Mouse (Mus musculus): ENCODE results near the gene Cacna2d1. TPM values are rescaled to one million over a fixed set of nuclear protein-coding genes. Genes with fewer than 3 reads are reported as not detected.

Gene Cacna2d1
- polyA plus RNA-seq, 1 experiment from 2014 or later: 29.8 TPM

DNA sequence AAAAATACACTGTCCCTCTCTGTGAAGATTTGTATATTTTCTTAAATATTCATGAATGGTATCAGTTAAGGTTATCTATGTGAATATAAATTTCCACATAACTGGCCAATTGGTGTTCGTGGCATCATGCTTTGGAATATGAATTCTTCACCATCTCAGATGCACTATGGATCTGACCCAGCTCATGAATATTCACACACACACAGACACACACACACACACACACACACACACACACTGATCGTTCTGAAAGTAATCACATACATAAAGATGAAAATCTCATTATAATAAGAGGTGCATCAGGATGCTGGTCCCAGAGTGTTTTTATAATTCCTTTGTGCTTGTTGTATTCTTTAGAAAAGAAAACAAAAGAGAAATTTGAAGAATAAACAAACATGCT is 309.1 kb downstream of the Cacna2d1 start:
- Histone ChIP-seq H3K4me3 (no peak overlapping the region), H3K4me2 (no peak overlapping the region), H3K9ac (no peak overlapping the region), H3K4me1 (replicated peaks) (no peaks in the 10 kb centered on the region), H3K9me3 (no peaks in the 10 kb centered on the region), H3K27me3 (no peaks in the 10 kb centered on the region), H3K27ac (replicated peaks) (no peak overlapping the region), H3K36me3 (no peaks in the 10 kb centered on the region)
- no peak for ATAC-seq (ENCODE audit: low FRiP score, low read depth)
- WGBS: 36% methylated on average over 2 of the region's 2 CpGs

DNA sequence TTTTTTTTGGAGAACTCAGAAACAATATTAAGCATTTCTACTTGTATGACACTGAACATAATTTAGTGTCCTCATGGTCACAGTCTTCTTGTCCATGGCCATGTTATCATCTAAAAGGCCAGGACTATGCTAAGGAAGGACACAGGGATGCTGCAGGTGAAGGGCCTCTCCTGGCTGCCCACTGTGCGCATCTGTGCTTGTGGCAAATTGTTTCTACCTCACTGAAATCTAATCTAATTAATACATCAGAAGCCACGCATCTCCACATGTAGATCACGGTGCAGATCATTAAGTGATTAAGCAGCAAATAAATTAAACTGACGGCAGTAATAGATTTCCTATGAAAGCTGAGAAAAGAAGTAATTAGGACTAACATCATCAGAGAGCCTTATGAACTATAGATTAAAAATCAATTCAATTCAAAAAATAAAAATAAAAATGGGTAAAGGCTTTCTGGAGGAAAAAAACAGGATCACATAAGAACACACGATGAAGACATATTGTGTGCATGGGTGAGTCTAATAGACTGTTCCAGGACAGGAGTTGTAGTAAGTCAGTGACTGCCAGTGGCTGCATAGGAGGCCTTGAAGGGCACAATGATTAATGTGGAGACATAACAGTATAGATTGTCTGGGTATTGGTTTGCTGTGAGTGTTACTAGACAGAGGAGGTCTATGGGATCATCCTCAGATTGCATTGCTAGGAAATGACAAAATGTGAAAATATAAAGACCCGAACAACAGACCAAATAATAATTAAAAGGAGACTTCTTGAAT is 318.4 kb downstream of the Cacna2d1 start:
- Histone ChIP-seq H3K9ac (no peak overlapping the region), H3K27ac (replicated peaks) (no peak overlapping the region)
- peak; percentile 48; the same call in 1 of the 2 replicates for ATAC-seq (ENCODE audit: low FRiP score, low read depth)

DNA sequence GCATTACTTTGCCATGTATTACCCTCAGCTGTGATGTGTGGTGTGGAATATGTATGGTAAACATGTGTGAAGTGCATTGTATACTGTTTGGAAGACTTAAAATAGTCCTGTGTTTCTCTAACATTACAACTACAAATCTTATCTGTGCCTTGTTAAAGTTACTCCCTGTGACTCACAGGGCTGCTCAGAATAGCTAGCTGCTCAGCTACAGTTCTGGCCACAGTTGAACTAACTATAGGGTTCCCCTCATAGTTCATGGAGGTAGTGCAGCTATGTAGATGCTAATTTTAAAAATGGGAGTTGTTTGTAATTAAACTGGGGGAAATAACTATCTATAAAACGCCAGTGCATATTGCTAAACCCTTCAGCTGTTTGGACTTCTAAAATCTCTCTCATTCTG is 319.3 kb downstream of the Cacna2d1 start:
- Histone ChIP-seq H3K27ac (replicated peaks) (no peak overlapping the region), H3K27me3 (no peaks in the 10 kb centered on the region), H3K9ac (no peak overlapping the region), H3K4me3 (no peak overlapping the region), H3K4me1 (replicated peaks) (no peaks in the 10 kb centered on the region), H3K4me2 (no peak overlapping the region), H3K9me3 (no peaks in the 10 kb centered on the region), H3K36me3 (no peaks in the 10 kb centered on the region)
- 79% methylated on average over 1 of the region's 1 CpGs for WGBS
- no peak for ATAC-seq (ENCODE audit: low FRiP score, low read depth)

More for the DNA sequence above, 318.4 kb downstream of the Cacna2d1 start:
- H3K36me3 ChIP-seq: no peaks in the 10 kb centered on the region
- H3K4me2 ChIP-seq: no peak overlapping the region
- 58% methylated on average over 6 of the region's 6 CpGs for WGBS
- H3K4me3 ChIP-seq: no peak overlapping the region
- H3K27me3 ChIP-seq: no peaks in the 10 kb centered on the region
- H3K9me3 ChIP-seq: no peaks in the 10 kb centered on the region
- no peaks in the 10 kb centered on the region for H3K4me1 ChIP-seq (replicated peaks)

DNA sequence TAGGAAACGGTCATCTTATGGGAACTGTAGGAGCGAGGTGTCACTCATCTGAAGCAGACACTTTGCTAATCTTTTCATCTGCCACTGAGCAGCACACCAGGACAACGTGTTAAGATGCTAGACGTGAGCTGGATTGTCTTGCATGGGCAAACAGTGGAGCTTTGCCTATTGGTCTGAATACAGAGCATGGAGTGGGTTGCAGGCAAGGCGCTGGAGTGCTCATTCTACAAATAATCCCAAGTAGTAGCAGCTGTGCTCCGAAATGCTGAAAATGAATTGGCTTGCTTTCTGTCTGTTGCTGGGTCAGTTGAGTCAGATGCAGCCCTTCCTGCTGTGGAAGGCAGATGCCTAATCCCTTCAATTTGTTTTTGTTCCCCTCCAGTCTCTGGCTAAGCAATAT is 330.9 kb downstream of the Cacna2d1 start:
- H3K27ac ChIP-seq (replicated peaks): no peak overlapping the region
- no peaks in the 10 kb centered on the region for H3K9me3 ChIP-seq
- peak; percentile 61; the same call in 1 of the 2 replicates for ATAC-seq (ENCODE audit: low FRiP score, low read depth)

DNA sequence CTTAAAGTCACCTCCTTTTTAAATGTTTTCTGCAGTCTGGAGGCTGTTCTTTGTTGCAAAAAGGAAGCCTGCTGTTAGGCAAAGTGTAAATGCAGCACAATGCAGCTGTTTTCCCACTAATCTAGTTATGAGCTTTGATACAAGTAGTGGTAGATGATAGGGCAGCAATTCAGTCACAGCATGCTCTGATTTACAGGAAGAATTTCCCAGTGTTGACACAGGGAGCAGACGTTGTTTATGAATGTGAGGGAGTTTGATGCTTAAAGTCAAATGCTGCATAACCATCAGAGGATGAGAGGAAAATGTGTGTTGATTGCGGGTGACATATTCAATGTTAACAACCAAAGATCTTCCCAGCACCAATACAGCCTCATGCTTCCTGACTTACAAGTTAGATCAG is 342.6 kb downstream of the Cacna2d1 start:
- WGBS: 73% methylated on average over 2 of the region's 2 CpGs
- Histone ChIP-seq H3K4me1 (replicated peaks) (no peaks in the 10 kb centered on the region), H3K4me2 (no peak overlapping the region), H3K9me3 (no peaks in the 10 kb centered on the region), H3K27me3 (no peaks in the 10 kb centered on the region), H3K36me3 (no peaks in the 10 kb centered on the region), H3K27ac (replicated peaks) (no peak overlapping the region), H3K4me3 (no peak overlapping the region), H3K9ac (no peak overlapping the region)
- no peak for ATAC-seq (ENCODE audit: low FRiP score, low read depth)

More for the DNA sequence above, 330.9 kb downstream of the Cacna2d1 start:
- no peak overlapping the region for H3K9ac ChIP-seq
- H3K4me1 ChIP-seq (replicated peaks): no peaks in the 10 kb centered on the region
- no peaks in the 10 kb centered on the region for H3K36me3 ChIP-seq
- 66% methylated on average over 6 of the region's 6 CpGs for WGBS
- no peaks in the 10 kb centered on the region for H3K27me3 ChIP-seq
- H3K4me2 ChIP-seq: no peak overlapping the region
- no peak overlapping the region for H3K4me3 ChIP-seq

DNA sequence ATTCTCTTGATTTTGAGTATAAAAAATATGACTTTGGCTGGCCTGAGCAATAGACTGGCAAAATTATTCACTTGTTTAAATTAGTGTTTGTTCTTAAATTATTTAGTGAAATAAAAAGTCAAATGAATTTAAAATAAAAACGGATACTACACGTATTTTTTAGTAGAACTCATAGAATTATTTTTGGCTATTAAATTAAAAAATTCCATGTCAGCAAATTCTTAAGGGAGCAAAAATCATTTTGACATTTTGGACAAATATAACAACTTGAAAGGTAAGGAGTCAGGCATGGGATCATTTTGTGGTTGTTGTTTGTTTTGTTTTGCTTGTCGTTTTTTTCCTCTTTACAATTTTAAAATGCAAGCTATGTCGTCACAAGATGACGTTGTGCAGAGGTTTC is 346.7 kb downstream of the Cacna2d1 start:
- H3K4me3 ChIP-seq: no peak overlapping the region
- H3K4me2 ChIP-seq: no peak overlapping the region
- no peaks in the 10 kb centered on the region for H3K27me3 ChIP-seq
- 84% methylated on average over 5 of the region's 5 CpGs for WGBS
- H3K4me1 ChIP-seq (replicated peaks): no peaks in the 10 kb centered on the region
- no peaks in the 10 kb centered on the region for H3K9me3 ChIP-seq
- H3K9ac ChIP-seq: no peak overlapping the region
- no peaks in the 10 kb centered on the region for H3K36me3 ChIP-seq
- no peak overlapping the region for H3K27ac ChIP-seq (replicated peaks)
- ATAC-seq (ENCODE audit: low FRiP score, low read depth): no peak

DNA sequence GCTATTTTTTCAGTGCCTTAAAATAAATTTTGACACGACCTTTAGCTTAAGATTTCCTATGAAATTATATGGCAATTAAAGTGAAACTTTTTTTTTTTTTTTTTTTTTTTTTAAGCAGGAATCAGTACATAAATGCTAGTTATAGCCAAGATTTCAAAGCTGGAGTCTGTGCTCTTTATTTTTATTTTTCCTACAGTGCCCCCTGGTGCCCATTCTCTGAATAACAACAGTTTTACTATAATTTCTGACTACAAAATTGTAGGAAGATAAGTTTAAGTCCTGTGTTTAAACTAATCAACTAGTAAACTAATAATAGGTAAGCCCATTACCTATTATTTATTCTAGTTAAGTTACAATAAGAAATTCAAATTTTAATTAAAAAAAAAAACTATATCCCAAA is 358.7 kb downstream of the Cacna2d1 start:
- Histone ChIP-seq H3K4me1 (replicated peaks) (no peaks in the 10 kb centered on the region), H3K9me3 (no peaks in the 10 kb centered on the region), H3K27ac (replicated peaks) (no peak overlapping the region), H3K9ac (no peak overlapping the region), H3K4me3 (no peak overlapping the region), H3K27me3 (no peaks in the 10 kb centered on the region), H3K36me3 (no peaks in the 10 kb centered on the region), H3K4me2 (no peak overlapping the region)
- ATAC-seq (ENCODE audit: low FRiP score, low read depth): no peak
- 8% methylated on average over 1 of the region's 1 CpGs for WGBS

DNA sequence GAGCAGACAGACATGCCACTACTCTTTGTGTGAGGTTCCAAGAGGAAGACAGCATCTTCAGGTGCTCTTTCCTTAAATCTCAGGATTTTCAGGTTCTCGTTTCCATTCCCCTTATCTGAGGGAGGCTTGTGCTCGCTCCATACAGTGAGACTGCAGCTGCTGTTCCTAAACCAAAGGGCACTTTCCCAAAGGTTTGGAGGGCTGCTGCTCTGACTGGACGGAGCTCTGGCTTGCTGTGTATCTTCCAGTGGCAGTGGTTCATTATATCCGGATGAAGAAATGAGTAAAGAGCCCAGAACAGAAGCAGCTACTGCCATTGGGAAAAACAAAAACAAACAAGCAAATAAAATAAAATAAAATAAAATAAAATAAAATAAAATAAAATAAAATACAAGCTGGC is 359.3 kb downstream of the Cacna2d1 start:
- Histone ChIP-seq H3K4me1 (replicated peaks) (no peaks in the 10 kb centered on the region), H3K27ac (replicated peaks) (no peak overlapping the region), H3K4me2 (no peak overlapping the region), H3K9ac (no peak overlapping the region), H3K9me3 (no peaks in the 10 kb centered on the region), H3K4me3 (no peak overlapping the region), H3K27me3 (no peaks in the 10 kb centered on the region), H3K36me3 (no peaks in the 10 kb centered on the region)
- ATAC-seq (ENCODE audit: low FRiP score, low read depth): no peak; the same call in 1 of the 2 replicates
- 70% methylated on average over 4 of the region's 4 CpGs for WGBS

DNA sequence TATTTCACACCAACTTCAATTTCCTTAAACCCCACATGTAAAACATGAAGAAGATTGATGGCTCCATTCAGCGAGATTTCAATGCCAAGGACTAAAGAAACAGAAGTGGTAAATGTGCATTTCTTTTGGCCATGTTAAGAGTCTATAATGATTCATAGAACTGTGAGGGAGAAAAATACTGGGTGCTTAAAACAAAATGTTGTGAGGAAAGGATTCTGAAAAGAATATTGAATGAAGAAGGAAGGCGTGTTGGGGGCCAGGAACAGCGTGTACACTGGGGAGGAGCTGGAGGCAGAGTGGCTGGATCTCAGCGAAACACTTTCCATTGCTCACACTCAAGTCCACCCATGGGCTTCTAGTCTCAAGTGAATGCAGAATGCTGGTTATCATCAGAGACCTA is 360.2 kb downstream of the Cacna2d1 start:
- no peaks in the 10 kb centered on the region for H3K36me3 ChIP-seq
- 64% methylated on average over 4 of the region's 4 CpGs for WGBS
- no peak overlapping the region for H3K9ac ChIP-seq
- H3K4me3 ChIP-seq: no peak overlapping the region
- no peaks in the 10 kb centered on the region for H3K9me3 ChIP-seq
- no peak overlapping the region for H3K4me2 ChIP-seq
- no peak overlapping the region for H3K27ac ChIP-seq (replicated peaks)
- no peaks in the 10 kb centered on the region for H3K27me3 ChIP-seq
- H3K4me1 ChIP-seq (replicated peaks): no peaks in the 10 kb centered on the region
- ATAC-seq (ENCODE audit: low FRiP score, low read depth): no peak

DNA sequence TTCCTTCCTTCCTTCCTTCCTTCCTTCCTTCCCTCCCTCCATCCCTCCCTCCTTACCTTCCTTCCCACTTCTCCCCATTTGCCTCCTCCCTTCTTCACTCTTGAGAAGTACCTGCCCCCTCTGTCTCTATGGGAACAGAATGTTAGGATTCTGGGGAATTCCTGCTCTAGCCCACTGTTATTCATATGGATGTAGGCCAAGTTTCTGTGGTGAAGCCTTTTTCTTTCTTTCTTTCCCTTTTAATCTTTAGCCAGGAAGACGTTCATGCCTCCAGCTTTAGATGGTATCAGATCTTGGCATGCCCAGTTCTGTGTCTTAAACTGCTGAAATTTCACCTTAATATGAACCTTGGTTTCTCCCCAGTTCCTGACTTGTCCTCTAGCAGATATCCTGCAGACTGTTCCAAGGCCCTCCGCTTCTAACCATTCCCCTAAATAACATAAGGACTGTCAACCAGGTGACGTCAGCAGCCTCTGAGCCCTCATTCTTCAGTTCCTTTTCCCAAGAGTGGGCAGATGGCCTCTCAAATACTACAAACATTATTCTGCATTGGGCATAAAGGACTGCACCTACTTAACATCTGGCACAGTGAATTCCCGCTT is 362.8 kb downstream of the Cacna2d1 start:
- no peak for ATAC-seq (ENCODE audit: low FRiP score, low read depth)
- no peak overlapping the region for H3K4me2 ChIP-seq
- WGBS: 61% methylated on average over 4 of the region's 4 CpGs
- no peak overlapping the region for H3K27ac ChIP-seq (replicated peaks)
- H3K36me3 ChIP-seq: no peaks in the 10 kb centered on the region
- no peaks in the 10 kb centered on the region for H3K4me1 ChIP-seq (replicated peaks)
- H3K27me3 ChIP-seq: no peaks in the 10 kb centered on the region
- no peak overlapping the region for H3K4me3 ChIP-seq
- H3K9me3 ChIP-seq: no peaks in the 10 kb centered on the region
- no peak overlapping the region for H3K9ac ChIP-seq

DNA sequence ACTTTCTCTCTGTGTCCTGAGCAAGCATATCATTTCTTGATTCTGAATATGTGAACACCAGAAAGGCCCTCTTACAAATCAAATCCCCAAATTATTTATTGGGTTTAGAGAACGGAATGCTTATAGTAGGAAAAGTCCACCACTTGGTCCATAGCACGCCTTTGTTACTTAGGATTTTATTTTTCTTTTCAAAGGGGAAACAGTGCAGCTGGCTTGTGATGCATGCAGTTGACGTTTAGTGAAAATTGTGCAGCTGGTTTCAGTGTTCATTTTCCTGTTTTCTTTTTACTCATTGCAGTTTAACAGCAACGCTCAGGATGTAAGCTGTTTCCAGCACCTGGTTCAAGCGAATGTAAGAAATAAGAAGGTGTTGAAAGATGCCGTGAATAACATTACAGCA is 365.1 kb downstream of the Cacna2d1 start:
- Histone ChIP-seq H3K9ac (no peak overlapping the region), H3K4me1 (replicated peaks) (no peaks in the 10 kb centered on the region), H3K4me2 (no peak overlapping the region), H3K27me3 (no peaks in the 10 kb centered on the region), H3K36me3 (no peaks in the 10 kb centered on the region), H3K9me3 (no peaks in the 10 kb centered on the region), H3K27ac (replicated peaks) (no peak overlapping the region), H3K4me3 (no peak overlapping the region)
- 89% methylated on average over 6 of the region's 6 CpGs for WGBS
- no peak for ATAC-seq (ENCODE audit: low FRiP score, low read depth)

DNA sequence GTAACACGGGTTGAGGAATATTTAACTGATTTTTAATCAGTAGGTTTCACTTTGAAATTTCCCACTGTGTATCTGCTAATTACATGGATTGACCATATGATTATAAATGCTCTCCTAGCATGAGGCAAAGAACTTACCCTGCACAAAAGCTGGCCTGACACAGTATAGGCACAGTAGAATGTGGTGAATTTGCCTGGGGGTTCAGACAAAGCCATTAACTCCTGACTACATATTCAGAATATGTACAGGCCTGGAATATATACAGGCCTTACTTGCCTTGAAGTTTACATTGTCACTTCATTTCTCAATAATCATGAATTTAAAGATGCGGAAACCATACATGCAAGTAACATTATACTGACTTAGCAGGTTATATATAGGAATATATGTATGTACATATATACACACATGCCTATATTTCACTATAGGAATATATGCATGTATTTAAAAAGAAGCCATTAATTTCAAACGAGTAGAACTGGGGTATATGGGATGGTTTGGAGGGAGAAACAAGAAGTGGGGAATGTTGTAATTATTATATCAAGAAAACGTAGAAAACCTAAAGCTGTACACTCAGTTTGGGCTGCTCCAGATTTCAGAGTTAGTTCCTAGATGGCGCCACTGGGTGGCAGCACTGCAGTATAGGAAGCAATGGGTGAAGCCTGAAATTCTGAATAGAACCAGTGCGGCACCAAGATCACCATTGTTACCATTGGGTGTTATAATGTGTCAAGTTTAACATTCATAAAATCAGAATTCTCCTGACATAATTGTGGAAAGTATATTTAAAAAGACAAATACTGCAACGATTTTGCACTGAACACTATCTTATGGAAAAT is 374.9 kb downstream of the Cacna2d1 start:
- H3K4me1 ChIP-seq (replicated peaks): no peaks in the 10 kb centered on the region
- no peaks in the 10 kb centered on the region for H3K36me3 ChIP-seq
- H3K27me3 ChIP-seq: no peaks in the 10 kb centered on the region
- no peaks in the 10 kb centered on the region for H3K9me3 ChIP-seq
- 39% methylated on average over 7 of the region's 7 CpGs for WGBS
- ATAC-seq (ENCODE audit: low FRiP score, low read depth): peak; percentile 81
- H3K9ac ChIP-seq: no peak overlapping the region
- H3K27ac ChIP-seq (replicated peaks): no peak overlapping the region
- no peak overlapping the region for H3K4me2 ChIP-seq
- H3K4me3 ChIP-seq: no peak overlapping the region

Data from hindbrain, embryonic 15.5 days (tissue).